Mouse (Mus musculus) gastrocnemius, postnatal 4 days (tissue): ENCODE measurements around the gene Phf21a. TPM values are rescaled to one million over a fixed set of nuclear protein-coding genes. Genes with fewer than 3 reads are reported as not detected.
A peak's percentile ranks its signal among the peaks of the same experiment; 100 is the strongest.

Experiments used
- DNase-seq, 2 experiments: peaks; one replicate each; pipeline ENCODE4 v3.0.0; 2021 to 2022; ENCODE audit warnings: low spot score in 2 of 2, mixed read lengths in 2 of 2
- total RNA-seq, 2 experiments: library from RNA; stranded (reverse); gene quantifications; 2 replicates each; pipeline ENCODE4 v1.2.3; 2021

The Phf21a gene
- total RNA-seq, 2 experiments from 2014 or later, result 56.5 to 56.8 TPM

- DNase-seq, result no peak
These were observed 287.0 kb downstream of the Phf21a start for GRCm38 (mm10) chr2:92379783-92380494.

- no peak for DNase-seq
These were observed 287.7 kb downstream of the Phf21a start for GRCm38 (mm10) chr2:92380495-92381050.

GRCm38 (mm10) chr2:92381161-92381560, 288.2 kb downstream of the Phf21a start:
- DNase-seq, result no peak

- no peak for DNase-seq
These were observed 289.1 kb downstream of the Phf21a start, which contains the start of gene 1700029I15Rik for GRCm38 (mm10) chr2:92381901-92382588. 1700029I15Rik (plus strand) TSS chr2:92382538.

- DNase-seq, result no peak
These were observed 289.8 kb downstream of the Phf21a start for GRCm38 (mm10) chr2:92382759-92383158.

- no peak for DNase-seq
These were observed 291.2 kb downstream of the Phf21a start for GRCm38 (mm10) chr2:92384101-92384500.

GRCm38 (mm10) chr2:92385113-92386051, 292.5 kb downstream of the Phf21a start:
- no peak for DNase-seq

GRCm38 (mm10) chr2:92386821-92387570, 294.1 kb downstream of the Phf21a start:
- DNase-seq, result no peak

GRCm38 (mm10) chr2:92387646-92388045, 294.7 kb downstream of the Phf21a start:
- DNase-seq, result no peak

GRCm38 (mm10) chr2:92388081-92388517, 295.2 kb downstream of the Phf21a start:
- DNase-seq, result no peak

GRCm38 (mm10) chr2:92388891-92389641, 296.1 kb downstream of the Phf21a start:
- peak; percentile 68 to 80 for DNase-seq

- no peak for DNase-seq
These were observed 296.7 kb downstream of the Phf21a start for GRCm38 (mm10) chr2:92389645-92390044.

GRCm38 (mm10) chr2:92390206-92390930, 297.5 kb downstream of the Phf21a start:
- DNase-seq, result peak in 1 of 2 experiments; percentile 50

GRCm38 (mm10) chr2:92391116-92391515, 298.2 kb downstream of the Phf21a start:
- no peak for DNase-seq

- DNase-seq, result no peak
These were observed 298.9 kb downstream of the Phf21a start for GRCm38 (mm10) chr2:92391703-92392317.

GRCm38 (mm10) chr2:92392318-92393264, 299.7 kb downstream of the Phf21a start:
- peak in 1 of 2 experiments; percentile 57 for DNase-seq

- DNase-seq, result no peak
These were observed 302.6 kb downstream of the Phf21a start for GRCm38 (mm10) chr2:92395535-92395934.
